In the genomic region with DNA sequence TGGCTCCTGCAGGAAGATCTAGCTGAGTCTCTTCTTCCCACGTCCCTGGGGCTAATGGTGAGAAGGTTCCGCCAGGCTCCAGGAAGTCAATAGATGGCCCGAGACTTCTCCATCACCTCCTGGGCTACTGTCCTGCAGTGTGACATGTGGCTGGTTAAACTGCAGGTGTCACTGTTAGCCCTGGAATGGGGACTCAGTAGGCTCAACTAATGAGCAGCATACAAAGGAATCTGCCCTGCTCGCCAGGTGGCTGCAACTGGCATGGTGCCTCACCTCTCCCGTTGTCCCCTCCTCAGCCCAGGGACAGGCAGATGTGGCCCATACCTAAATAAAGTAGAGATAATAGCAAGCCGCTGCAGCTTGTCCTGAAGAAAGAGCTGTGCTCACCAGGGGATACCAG, we compare ENCODE assay signal across 8 mouse cellular contexts.
A peak's percentile ranks its signal among the peaks of the same experiment; 100 is the strongest.
DNase-seq lines count a peak whose midpoint lies in the region; ATAC-seq and TF ChIP-seq lines count a peak whose summit lies in the region.

No protein-coding gene starts in this region.

- no peak overlapping the region for H3K4me2 ChIP-seq in liver, postnatal 0 days (ENCODE audit: low read depth, low read length)
- H3K4me2 ChIP-seq in liver, embryonic 12.5 days = no peak overlapping the region
- no peak overlapping the region for H3K4me2 ChIP-seq in forebrain, embryonic 15.5 days (replicated peaks)
- H3K4me2 ChIP-seq in stomach, embryonic 15.5 days = no peak overlapping the region

- no peak for TF ChIP-seq EP300 in liver, postnatal 0 days (IDR thresholded peaks at IDR 0.05; ENCODE audit: low read depth)

- H3K27me3 ChIP-seq in liver, postnatal 0 days (ENCODE audit: insufficient read depth, low read length) = no peaks in the 10 kb centered on the region
- H3K27me3 ChIP-seq in liver, embryonic 12.5 days (replicated peaks) = no peaks in the 10 kb centered on the region
- no peaks in the 10 kb centered on the region for H3K27me3 ChIP-seq in forebrain, embryonic 15.5 days
- H3K27me3 ChIP-seq in stomach, embryonic 15.5 days (replicated peaks) = no peaks in the 10 kb centered on the region

- WGBS in liver, postnatal 0 days (ENCODE audit: insufficient replicate concordance) = 33% methylated on average over 6 of the region's 6 CpGs
- 36% methylated on average over 6 of the region's 6 CpGs for WGBS in liver, embryonic 12.5 days (ENCODE audit: insufficient replicate concordance)
- 28% methylated on average over 6 of the region's 6 CpGs for WGBS in forebrain, embryonic 15.5 days
- WGBS in stomach, embryonic 15.5 days = 35% methylated on average over 6 of the region's 6 CpGs

- no peaks in the 10 kb centered on the region for H3K4me1 ChIP-seq in liver, postnatal 0 days (ENCODE audit: insufficient read depth)
- no peaks in the 10 kb centered on the region for H3K4me1 ChIP-seq in liver, embryonic 12.5 days
- peaks cover 49% of the 10 kb centered on the region for H3K4me1 ChIP-seq in forebrain, embryonic 15.5 days
- no peaks in the 10 kb centered on the region for H3K4me1 ChIP-seq in stomach, embryonic 15.5 days

- intact Hi-C loops in gastrocnemius, postnatal 36 days (cut with DNase I) = loop anchor here (5.0 kb wide), 1 partner anchor 203 kb away; no protein-coding TSS in a partner anchor

- no peaks in the 10 kb centered on the region for H3K36me3 ChIP-seq in liver, postnatal 0 days (replicated peaks; ENCODE audit: insufficient read depth, low read length)
- H3K36me3 ChIP-seq in liver, embryonic 12.5 days = no peaks in the 10 kb centered on the region
- no peaks in the 10 kb centered on the region for H3K36me3 ChIP-seq in forebrain, embryonic 15.5 days
- no peaks in the 10 kb centered on the region for H3K36me3 ChIP-seq in stomach, embryonic 15.5 days

- no peak overlapping the region for H3K4me3 ChIP-seq in liver, postnatal 0 days (ENCODE audit: low read depth, low read length)
- H3K4me3 ChIP-seq in liver, embryonic 12.5 days = no peak overlapping the region
- H3K4me3 ChIP-seq in forebrain, embryonic 15.5 days = no peak overlapping the region
- no peak overlapping the region for H3K4me3 ChIP-seq in stomach, embryonic 15.5 days (replicated peaks)

- no peak overlapping the region for H3K9ac ChIP-seq in liver, postnatal 0 days (replicated peaks)
- no peak overlapping the region for H3K9ac ChIP-seq in liver, embryonic 12.5 days
- peak overlapping the region; percentile 3; the same call in 1 of the 2 replicates for H3K9ac ChIP-seq in forebrain, embryonic 15.5 days (replicated peaks)
- H3K9ac ChIP-seq in stomach, embryonic 15.5 days = no peak overlapping the region

- H3K9me3 ChIP-seq in liver, postnatal 0 days (ENCODE audit: low read length) = no peaks in the 10 kb centered on the region
- H3K9me3 ChIP-seq in liver, embryonic 12.5 days (replicated peaks) = no peaks in the 10 kb centered on the region
- H3K9me3 ChIP-seq in forebrain, embryonic 15.5 days = no peaks in the 10 kb centered on the region
- no peaks in the 10 kb centered on the region for H3K9me3 ChIP-seq in stomach, embryonic 15.5 days

- TF ChIP-seq CTCF in liver, postnatal 0 days (IDR thresholded peaks at IDR 0.05; ENCODE audit: low read depth) = peak; percentile 52

- H3K27ac ChIP-seq in liver, postnatal 0 days (ENCODE audit: low read depth) = no peak overlapping the region
- H3K27ac ChIP-seq in liver, embryonic 12.5 days = no peak overlapping the region
- H3K27ac ChIP-seq in forebrain, embryonic 15.5 days (replicated peaks) = peak overlapping the region; percentile 41
- H3K27ac ChIP-seq in stomach, embryonic 15.5 days = no peak overlapping the region

- DNase-seq in liver, postnatal 0 days = no peak
- peak; percentile 22 for DNase-seq in cerebellum, adult 9-11 months
- DNase-seq in kidney, postnatal 4 days = peak; percentile 47 to 66
- DNase-seq in yolk sac, embryonic 10.5 days (ENCODE audit: low spot score) = no peak
- no peak for DNase-seq in gastrocnemius, postnatal 36 days

- no peak for ATAC-seq in liver, postnatal 0 days
- ATAC-seq in liver, embryonic 12.5 days = no peak
- peak; percentile 70 for ATAC-seq in forebrain, embryonic 15.5 days (replicated peaks)
- peak; percentile 30; the same call in 1 of the 2 replicates for ATAC-seq in stomach, embryonic 15.5 days (ENCODE audit: insufficient read depth, low FRiP score, low read depth)

Comparison
In these comparisons a context has a peak if more than half of its experiments do, and no peak if none do; other contexts are left out.
1. ATAC-seq: peak in forebrain, embryonic 15.5 days (single experiment) and stomach, embryonic 15.5 days (single experiment); none in liver, postnatal 0 days (single experiment) and liver, embryonic 12.5 days (single experiment).
2. DNase-seq: peak in cerebellum, adult 9-11 months (single experiment) and kidney, postnatal 4 days (2 of 2); none in liver, postnatal 0 days (single experiment), yolk sac, embryonic 10.5 days (single experiment) and gastrocnemius, postnatal 36 days (0 of 2).